Mouse (Mus musculus) layer of hippocampus, adult 9-11 months (tissue): Measurements from ENCODE around the gene Cyp1a2.

Experiments used
- DNase-seq: peaks from one replicate; pipeline ENCODE4 v3.0.0; 2022

Cyp1a2 gene

DNA sequence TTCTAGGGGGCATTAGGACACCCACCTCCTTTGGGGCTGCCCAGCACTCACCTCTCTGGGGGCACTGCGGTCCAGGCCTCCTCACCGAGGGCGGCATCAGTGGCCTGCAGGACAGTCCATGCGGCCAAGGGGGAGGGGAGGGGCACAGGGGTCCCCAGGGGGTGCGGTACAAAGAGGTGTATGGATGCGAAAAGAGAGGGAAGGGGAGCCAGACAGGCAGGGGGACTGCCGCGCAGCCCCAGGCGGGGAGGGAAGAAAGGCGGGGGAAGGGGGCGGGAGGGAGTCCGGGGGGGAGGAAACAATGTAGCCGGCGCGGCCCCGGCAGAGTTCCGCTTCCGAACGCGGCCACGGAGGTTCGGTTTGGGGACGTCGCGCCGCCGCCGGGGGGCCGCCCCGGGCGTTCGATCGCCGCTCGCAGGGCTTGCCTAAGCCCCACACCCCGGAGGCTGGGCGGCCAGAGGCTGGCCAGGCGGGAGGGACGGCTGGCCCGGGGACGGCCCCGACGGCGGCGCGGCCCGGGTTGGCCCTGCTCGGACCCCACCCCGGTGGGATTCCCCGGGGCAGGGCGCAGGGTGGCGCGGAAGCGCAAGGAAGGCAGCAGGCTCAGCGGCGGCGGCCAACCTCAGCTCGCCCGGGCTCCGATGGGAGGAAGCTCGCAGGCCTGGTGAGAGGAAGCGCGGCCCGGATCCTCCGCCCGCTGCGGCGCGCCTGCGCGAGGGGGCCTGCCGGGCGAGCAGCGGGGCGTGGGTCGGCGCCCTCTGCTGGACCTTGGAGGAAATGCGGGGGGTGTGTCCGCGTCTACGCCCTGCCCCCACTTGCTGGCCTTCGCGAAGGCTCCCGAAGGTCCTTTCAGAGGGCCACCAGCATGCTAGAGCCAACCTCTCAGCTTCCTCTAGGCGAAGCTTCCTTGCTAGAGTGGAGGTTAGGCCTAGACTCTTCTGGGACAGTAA is 38.3 kb downstream of the Cyp1a2 start:
- peak; percentile 90 for DNase-seq

DNA sequence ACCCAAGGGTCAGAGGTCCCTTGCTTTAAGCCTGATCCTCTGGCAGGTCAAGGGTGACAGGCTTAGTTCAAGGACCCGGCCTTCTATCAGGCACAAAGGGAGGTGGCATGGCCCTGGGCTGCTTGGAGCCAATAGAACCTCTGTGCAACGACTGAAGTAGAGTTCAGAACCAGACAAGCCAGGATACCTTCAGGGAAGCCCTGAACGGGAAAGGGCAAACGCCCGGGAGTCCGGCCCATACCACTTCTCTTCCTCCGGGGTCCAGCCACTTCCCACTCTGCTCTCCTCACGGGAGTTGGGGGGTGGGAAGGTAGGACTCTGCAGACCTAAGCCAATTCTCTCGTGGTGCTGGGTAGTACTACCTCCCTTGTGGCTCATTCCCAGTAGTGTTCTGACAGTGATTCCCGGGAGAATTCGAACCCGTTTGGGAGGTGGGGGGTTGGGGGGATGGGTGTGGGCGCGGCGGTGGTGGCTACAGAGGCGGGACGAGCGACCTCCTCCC is 39.0 kb downstream of the Cyp1a2 start:
- DNase-seq, result no peak

DNA sequence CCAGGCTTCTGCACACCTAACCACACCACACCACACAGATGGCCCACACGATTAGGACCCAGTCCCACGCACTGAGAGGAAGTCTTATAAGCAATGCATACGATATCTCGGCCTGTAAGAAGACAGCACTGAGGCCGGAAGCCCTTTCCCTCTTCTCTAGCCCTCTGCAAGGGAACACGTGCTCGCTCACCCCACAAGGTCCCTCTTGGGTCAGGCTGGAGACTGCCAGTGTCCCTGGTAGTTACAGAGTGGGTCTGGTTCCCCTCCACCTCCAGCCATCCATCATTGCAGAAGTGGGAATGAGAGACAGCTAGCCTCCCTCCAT is 39.7 kb downstream of the Cyp1a2 start:
- no peak for DNase-seq

DNA sequence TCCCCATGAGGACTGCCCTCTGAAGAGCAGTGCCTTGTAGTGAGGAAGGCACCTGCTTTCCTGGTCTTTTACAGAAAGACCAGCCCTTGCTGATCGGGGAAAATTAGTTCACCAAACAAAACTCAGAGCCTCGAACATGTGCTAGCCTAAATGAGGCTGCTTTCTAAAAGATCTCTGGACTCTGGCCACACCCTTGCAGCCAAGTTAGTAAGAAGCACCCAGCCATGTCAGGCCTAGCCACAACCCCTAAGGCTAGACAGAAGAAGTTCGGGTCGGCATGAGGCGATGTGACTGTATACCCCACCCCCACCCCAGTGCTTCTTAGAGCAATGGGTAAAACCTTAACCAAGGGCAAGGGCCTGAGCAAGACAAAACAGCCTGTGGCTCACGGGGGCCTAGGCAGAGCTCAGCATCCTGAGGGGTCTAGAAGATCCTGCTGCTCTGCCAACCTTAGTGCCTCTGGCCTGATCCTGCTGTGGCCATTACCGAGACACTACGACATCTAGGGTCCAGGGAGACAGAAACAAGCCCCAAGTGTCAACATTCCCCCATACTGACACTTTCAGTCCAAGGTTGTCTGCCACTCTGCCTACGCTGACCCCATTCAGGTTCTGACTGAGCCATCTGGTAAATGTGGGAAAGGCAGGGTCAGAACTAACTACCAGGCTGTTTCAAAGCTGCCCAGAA is 40.2 kb downstream of the Cyp1a2 start:
- no peak for DNase-seq

DNA sequence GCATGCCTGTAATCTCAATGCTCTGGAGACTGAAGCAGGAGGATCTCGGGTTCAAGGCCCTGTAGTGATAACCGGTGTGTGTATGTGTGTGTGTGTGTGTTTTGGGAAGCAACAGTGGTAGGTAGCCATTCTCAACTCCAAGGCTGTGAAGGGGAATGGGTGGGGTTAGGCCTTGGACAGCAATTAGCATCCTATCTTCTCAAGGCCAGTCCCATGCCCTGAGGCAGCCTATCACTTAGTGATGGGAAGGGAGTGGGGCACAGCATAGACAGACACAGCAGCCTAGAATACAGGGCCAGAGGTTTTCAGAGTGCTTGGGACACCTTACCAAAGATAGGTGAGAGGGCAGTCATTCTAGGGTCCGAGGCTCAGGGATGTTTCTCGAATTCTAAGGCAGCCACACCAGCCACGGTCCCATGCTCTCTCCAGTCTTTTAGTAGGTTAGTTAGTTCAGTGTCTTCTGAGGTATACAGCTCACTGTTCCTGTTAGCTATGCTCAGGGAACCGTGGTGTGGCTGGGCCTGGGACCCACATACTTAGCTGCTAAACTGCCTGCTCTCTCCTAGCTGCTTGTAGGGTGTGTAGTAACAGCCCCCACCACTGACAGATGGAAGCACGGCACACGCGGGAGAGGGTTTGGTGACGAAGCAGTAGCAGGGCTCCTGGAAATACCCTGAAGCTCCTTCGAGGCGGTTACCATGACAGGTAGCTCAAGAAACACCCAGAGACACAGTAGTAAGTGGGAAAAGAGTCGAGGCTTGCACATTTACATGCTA is 41.5 kb downstream of the Cyp1a2 start:
- DNase-seq, result no peak

DNA sequence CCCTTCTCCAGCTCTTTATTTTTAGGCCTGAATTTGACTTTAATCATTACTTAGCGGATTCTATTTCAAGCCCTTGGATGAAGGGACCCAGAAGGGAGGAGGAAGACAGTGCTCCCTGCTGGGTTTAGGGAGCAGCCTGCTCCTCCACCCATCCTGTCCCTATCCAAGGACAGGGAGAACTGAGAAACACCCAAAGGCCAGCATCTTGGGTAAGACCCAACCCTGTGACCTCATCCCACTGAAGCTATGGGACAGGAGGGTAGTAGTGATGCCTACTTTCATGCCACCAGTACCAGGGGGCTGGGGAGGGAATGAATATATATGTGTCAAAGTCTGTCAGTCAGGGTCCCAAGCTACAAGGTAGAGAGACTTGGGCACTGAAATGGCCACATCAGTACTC is 42.5 kb downstream of the Cyp1a2 start:
- DNase-seq, result no peak

DNA sequence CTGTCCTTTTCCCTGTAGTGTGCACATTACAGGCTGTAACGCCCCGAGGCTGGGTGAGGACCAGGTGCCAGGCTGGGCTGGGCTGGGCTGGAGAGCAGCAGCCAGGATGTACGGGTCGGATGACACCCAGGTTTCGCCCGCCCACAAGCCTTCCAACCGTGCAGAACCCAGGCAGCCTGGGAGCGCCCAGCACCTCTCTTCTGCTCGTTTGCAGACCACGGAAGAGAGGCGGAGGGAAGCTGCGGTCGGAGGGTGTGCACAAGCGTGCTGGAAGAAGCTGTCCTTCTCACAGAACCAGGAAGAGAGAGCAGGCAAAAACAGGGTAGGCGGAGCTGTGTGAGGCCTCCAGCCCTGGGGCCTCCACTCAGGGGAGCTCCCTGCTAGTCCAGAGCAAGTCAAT is 43.1 kb downstream of the Cyp1a2 start:
- DNase-seq, result peak; percentile 73

DNA sequence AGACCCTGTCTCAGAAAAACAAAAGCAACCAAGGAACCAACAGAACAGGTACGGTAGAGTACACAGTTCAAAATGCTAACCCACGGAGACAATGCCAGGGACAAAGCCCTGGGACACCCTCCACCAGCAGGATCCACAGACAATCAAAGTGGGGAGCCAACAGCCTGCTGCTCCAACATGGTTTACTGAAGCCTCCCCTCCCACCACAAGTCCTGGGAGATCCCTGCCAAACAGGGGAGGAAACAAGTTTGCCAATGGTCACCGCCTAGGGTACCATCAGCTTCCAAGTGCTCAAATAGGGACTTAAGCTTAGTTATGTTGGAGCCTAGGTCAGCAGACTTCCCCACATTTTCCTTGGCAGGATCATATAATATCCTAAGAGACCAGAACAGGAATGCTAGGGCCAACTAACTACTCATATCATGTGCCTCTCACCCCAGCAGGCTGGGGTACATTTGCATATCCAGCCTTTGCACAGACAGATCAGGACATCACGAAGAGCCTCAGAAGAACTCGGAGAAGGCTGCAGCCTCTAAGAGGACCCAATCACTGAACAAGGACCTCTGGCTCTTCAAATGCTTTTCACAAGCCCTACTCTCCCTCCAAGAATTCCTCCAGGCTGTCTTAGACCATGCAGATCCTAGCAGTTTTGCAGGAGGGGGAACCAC is 43.7 kb downstream of the Cyp1a2 start:
- no peak for DNase-seq

DNA sequence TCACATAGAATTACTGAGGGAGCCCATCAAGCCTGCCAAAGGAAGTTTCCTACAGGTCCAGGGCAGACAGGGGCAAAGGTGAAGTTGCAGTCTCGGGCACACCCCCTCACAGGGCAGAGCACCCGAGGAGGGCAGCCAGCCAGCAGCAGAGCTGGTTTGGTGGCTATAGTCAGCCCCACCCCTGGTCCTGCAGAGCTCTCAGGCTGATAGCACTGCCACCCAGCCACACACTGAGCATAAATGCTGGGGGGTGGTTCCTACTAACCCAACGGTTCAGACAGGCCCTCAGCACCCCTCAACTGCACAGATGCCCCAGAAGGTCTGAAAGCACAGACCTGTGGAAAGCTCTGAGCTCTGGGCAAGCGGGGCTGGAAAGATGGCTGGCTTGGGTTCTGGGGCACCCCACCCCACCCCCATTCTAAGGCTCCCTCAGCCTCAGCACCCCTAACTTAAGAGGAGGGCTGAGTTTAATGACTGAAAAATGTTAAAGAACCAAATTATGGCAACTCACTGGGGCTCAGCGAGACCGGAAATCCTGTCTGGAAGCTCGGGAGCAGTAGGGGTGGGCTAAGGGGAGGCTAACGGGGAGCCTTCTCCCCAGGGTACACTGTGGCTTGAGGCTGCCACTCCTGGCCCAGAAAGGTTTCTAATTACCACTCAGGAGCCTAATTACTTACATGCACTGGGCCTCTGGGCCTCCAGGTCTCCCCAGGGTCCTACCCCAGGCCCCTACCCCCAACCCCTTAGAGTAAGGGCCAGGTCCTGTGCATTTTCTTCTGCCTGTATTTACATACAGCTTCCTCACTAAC is 44.6 kb downstream of the Cyp1a2 start:
- no peak for DNase-seq

DNA sequence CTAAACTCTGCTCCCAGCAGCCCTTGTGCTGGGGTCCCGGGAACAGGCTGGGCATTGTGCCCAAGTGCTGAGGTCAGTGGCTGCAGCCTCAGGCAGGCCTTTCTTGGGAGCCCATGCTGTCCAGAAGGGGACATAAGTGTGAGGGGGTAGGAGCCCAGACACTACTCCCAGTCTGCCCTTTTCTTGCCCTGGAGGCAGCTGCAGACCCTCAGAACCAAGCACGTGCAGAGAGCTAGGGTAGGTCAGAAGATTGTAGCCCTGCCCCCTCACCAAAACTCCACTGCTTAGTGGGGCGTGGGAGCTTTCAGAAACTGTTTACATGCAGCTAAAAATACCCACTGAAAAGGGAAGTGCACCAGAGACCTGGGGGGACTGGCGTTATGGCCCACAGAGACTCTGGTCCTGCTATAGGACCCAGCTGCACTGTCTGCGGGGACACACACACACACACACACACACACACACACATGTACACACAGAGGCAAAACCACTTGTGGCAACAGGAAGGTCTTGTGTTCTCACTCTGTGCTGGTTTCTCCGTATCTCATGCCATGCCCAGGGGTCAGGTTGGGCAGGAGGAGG is 45.7 kb downstream of the Cyp1a2 start:
- DNase-seq, result peak; percentile 76

DNA sequence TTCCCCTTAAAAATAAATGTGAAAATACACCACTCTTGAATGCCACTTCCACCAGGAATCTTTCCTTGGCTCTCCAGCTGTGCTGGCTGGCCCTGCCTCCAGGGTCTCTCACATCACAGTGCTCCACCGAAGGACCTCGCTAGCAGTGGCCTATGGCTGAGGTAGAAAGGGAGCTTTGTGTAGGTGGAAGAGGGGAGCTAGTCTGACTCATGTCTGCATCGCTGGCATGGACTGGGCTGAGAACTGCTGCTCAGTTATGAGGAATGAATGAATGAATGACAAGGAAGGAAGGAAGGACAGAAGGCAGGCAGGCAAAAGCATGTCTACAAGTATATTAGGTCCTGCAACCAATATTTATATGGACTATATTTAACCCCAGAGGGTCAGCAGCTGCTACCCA is 46.2 kb downstream of the Cyp1a2 start:
- DNase-seq, result no peak

DNA sequence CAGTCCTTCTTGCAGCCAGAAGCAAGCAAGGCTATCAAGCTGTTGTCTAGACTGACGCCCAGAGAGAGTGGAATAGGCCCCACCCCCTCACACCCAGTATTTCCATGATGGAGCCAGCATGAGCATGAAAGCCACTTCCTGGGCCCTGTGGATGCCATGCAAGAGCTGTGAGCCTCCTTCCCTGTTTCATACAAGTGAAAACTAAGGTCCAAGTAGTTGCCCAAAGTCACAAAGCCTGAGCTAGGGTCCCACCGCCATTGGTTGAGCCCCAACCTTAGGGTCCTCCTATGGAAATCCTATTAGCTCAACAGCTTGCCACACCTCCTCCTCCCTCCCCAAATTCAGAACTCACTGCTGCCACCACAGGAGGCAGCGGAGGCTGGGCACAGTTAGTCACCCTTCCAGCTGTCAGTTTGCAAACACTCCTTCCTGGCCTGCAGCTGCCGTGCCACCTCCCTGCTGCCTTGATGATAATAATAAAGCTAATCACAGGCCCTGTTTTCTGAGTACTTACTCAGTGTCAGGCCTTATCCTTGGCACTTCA is 50.0 kb downstream of the Cyp1a2 start:
- peak; percentile 63 for DNase-seq

DNA sequence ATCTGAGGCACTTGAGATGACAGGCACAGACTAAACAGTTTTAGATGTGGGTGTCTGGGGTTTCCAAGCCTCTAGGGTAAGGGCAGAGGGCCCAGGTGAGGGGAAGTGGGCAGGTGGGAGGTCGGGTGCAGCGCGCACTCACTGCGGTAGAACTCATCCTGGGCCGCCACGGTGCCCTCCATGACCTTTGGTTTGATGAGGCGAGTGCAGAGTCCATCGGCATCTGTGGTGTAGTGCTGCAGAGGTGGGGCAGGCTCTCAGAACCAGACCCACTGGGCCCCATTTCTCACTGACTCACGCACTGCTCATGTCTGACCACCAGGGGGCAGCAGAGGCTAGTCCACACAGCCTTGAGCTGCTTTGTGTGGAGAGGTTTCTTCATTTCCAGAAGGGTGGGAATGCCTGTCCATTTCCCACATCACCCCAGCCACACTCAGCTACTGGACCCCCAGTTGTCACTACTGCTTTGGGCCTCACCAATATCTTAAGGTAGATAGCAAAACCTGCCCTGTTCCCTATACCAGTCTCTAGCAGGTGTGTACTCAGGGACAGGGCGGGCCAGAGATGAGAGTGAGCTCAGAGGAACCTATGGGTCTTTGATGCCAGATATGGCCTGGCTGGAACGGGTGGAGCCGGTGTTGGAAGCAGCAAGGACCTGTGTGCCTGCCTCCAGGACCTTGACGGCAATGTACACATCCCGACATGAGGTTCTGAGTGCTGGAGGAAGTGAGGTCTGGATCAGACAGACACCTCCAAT is 54.2 kb downstream of the Cyp1a2 start:
- DNase-seq, result peak; percentile 52

DNA sequence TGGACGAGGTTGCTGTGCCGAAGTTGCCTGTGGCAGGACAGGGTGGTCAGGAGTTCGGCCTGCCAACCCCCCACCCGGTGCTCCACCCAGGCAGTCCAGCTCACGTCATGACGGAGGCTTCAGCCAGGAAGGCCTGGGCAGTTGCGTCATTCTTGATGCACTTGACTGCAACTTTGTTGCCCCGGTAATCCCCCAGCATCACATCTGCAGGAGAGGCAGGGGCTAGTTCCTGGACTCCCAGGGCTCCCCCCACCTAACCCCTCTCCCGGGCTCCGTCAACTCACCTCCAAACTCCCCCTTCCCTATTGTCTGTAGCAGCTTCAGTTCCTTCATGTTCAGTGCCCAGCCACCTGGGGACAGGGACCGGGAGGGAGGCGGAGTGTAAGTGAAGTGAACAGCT is 54.8 kb downstream of the Cyp1a2 start:
- DNase-seq, result no peak

DNA sequence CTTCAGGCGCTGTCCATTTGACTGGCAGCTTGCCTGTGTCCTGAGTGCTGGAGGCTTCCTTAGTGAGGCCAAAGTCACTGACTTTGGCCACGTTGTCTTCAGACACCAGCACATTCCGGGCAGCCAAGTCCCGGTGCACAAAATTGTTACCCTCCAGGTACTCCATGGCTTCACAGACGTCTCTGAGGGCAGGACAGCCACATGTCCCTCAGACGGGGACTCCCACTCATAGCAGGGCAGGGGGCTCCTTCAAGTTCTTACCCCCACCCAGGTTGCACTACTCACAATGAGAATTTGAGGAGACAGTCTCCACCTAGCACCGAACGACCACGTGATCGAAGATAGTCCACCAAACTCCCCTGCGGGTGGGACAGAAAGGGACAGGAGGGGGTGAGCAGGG is 55.6 kb downstream of the Cyp1a2 start:
- DNase-seq, result no peak

DNA sequence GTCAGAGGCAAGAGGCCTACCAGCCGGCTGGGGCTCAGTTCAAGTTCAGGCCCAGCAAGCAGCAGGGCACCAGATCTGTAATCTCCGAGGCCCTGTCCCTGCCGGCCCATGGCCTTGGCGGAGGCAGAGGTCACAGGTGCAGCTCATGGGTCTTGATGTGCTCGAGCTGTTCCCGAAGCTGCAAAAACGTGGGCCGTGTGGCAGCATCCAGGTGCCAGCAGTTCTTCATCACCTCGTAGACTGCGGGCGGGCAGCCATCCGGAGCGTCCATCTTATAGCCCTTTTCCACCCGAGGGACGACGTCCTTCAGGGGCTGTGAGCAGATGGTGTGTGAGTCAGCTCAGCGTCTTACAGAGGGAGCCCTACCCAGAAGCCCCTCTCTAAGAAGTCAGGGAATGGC is 56.3 kb downstream of the Cyp1a2 start:
- no peak for DNase-seq
